Mouse (Mus musculus) A20 (cell line): ENCODE data around the gene S1pr5.
A peak's percentile ranks its signal among the peaks of the same experiment; 100 is the strongest.
"Not testable (repeated sequence)": the region's sequence is repeated elsewhere in the genome, so short reads cannot be mapped to it uniquely, and the experiment has no call there.

Experiments used
- DNase-seq: peaks from one replicate; pipeline ENCODE4 v3.0.0-alpha.2; 2011; ENCODE audit warnings: low read depth, low spot score

S1pr5 gene

DNA sequence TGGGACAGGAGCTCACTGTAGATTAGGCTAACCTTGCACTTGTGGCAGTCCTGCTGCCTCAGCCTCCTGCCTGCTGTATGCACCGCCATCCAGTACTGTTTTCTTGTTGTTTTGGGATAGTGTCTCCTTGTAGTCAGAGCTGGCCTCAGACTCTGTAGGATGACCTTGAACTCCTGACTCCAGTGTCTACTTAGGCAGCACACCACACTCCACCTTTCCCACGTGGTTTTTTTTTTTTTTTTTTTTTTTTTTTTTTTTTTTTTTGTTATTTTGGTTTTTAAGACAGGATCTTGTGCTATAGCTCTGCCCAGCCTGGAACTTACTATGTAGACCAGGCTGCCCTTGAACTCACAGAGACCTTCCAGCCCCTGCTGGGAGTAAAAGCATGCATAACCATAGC is 39.6 kb downstream of the S1pr5 start:
- DNase-seq, result no peak

- DNase-seq, result no peak
Measured at GRCm38 (mm10) chr9:21206848-21207247, 41.4 kb downstream of the S1pr5 start.

DNA sequence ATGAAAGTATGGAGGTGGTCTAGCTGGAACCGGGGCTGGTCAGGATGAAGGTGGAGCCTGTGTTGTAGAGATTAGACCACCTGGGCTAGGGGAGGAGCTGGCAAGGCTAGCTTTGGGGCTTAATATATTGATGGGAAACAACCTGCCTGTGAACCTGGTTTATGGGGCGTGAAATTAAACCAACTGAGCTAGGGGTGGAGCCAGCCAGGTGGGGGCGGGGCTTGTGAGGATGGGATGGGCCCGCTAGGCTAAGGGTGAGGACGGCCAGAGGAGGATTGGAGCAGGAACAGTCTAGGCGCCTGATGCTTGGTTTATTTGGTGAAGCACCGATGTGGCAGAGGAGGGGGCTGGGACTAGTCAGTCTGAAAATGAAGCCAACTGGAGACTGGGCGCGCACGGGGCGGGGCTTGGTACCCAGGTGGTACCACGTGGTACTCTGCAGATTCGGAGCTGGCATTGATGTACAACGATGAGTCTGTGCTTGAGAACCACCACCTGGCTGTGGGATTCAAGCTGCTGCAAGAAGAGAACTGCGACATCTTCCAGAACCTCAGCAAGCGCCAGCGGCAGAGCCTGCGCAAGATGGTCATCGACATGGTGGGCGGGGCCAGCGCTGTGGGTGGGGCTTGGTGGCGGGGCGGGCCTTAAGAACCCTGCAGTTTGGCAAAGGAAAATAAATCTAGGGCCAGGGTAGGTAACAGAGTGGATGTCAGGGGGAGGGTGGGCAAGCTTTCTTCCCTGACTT is 43.5 kb downstream of the S1pr5 start:
- DNase-seq, result peak; percentile 82

- DNase-seq, result peak; percentile 78
Measured at GRCm38 (mm10) chr9:21204156-21204527, 44.1 kb downstream of the S1pr5 start.

GRCm38 (mm10) chr9:21198960-21199359 is 49.3 kb downstream of the S1pr5 start:
- peak; percentile 64 for DNase-seq

DNA sequence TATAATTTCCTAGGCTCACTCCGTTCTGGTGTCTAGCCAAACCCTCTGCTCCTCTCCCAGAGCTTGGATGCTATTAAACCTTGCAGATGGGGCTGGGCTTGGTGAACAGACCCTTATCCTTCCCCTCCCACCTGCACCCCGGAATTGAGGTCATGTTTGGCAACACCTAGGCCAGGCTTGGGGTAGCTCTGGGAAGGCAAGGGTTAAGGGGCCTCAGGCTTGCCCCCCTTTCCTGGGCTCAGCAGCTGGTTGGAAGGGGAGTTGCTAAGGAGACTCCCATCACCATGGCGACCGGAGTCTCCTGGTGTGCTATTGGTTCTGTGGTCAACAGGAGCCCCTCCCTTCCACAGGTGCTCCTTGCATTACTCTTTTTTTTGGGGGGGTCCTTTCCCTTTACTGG is 50.3 kb downstream of the S1pr5 start:
- peak; percentile 33 for DNase-seq

- DNase-seq, result no peak
Measured at GRCm38 (mm10) chr9:21196521-21197433, 51.5 kb downstream of the S1pr5 start.

DNA sequence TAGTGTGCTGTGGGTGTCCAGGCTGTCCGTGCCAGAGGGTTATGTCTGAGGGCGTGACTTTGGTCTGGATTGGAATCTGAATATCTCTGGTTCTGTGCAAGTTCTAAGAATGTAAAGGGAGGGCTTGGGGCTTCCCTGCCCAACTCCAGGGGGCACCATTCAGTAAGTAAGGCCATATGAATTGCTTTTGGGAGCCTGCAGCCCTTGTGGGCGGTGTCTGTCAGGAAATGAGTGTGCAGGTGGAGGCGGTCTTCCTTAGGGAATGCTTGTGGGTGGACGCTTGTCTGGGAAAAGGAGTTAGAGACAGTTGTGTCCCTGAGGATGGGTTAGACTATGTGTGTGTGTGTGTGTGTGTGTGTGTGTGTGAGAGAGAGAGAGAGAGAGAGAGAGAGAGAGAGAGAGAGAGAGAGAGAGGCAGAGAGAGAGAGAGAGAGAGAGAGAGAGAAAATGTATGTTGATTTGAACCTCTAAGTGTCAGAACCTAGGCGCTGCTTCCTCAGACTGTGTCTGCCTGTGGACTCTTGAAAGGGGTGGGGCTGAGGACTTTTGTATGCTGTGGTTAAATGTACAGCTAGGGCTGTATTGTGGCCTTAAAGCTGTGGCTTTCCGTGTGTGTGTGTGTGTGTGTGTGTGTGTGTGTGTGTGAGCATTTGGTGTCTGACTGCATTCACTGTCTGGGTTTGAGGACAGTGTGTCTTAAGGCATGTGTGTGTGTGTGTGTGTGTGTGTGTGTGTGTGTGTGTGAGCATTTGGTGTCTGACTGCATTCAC is 52.3 kb downstream of the S1pr5 start:
- DNase-seq, result not testable (repeated sequence)

DNA sequence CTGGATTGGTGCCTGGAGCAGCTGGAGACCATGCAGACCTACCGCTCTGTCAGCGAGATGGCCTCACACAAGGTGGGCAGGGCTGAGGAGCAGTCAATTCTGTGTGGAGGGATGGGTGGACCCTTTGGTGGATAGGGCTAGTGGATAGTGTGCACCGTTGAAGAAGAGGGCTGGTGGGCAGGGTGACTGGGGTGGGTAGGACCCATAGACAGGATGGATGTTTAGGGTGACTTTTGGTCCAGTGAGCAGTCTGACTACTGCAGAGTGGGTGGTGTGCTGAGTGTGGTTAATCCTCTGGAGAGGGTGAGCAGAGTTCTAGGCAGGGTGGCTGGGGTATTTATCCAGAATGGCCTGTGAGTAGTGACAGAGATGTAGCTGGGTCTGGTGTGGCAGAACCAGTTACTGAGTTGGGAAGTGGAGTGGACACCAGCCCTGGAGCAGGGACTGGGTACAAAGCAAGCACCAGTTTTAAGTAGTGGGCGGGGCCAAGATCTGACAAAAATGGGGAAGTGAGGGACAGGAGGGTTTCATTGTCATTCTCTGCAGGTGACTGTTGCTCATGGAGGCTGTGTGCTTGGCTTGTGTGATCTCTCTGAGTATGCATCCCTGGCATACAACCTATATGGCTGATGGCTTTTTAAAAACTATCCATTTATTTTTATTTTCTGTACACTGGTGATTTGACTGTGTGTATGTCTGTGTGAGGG is 53.3 kb downstream of the S1pr5 start:
- peak; percentile 79 for DNase-seq

GRCm38 (mm10) chr9:21193786-21194185 is 54.5 kb downstream of the S1pr5 start:
- no peak for DNase-seq
